Mouse (Mus musculus): ENCODE measurements around the gene Pcca. TPM values are rescaled to one million over a fixed set of nuclear protein-coding genes. Genes with fewer than 3 reads are reported as not detected.

Pcca gene
- polyA plus RNA-seq (2012; fragmentation: generic; extraction: Trizol), result 18.8 TPM

- H3K4me3 ChIP-seq, result peak within 1 kb of the TSS; percentile 31
- H3K4me2 ChIP-seq (ENCODE audit: low read depth), result peak within 1 kb of the TSS; percentile 94
- TF ChIP-seq MAX (IDR thresholded peaks at IDR 0.05; ENCODE audit: low read depth), result no peak
- TF ChIP-seq REST (IDR thresholded peaks at IDR 0.05; ENCODE audit: insufficient read depth, insufficient read length), result no peak
- TF ChIP-seq POLR2A (IDR thresholded peaks at IDR 0.05; ENCODE audit: insufficient read length, low read depth), result peak; percentile 97
- peak; percentile 74 for TF ChIP-seq SRF (IDR thresholded peaks at IDR 0.05; ENCODE audit: control insufficient read depth, insufficient read length, low read depth)
- TF ChIP-seq TCF3 (IDR thresholded peaks at IDR 0.05; ENCODE audit: insufficient read length, low read depth), result no peak
- TF ChIP-seq E2F4 (IDR thresholded peaks at IDR 0.05; ENCODE audit: insufficient read depth), result no peak
- peak in 1 of 3 experiments; percentile 26 for TF ChIP-seq MYOD1 (IDR thresholded peaks at IDR 0.05; ENCODE audit: control insufficient read depth in 1 of 3, insufficient read length in 2 of 3, low read depth in 2 of 3)
- TF ChIP-seq MYOG (IDR thresholded peaks at IDR 0.05; ENCODE audit: control insufficient read depth in 1 of 3, insufficient read depth in 1 of 3, insufficient read length in 2 of 3, low read depth in 2 of 3), result peak in 1 of 3 experiments; percentile 45
- no peak for TF ChIP-seq USF1 (IDR thresholded peaks at IDR 0.05; ENCODE audit: low read depth)
- TF ChIP-seq TCF12 (IDR thresholded peaks at IDR 0.05; ENCODE audit: insufficient read depth, poor library complexity, severe bottlenecking), result no peak
- no peak for TF ChIP-seq CEBPB (IDR thresholded peaks at IDR 0.05; ENCODE audit: insufficient read depth, poor library complexity, severe bottlenecking)
- TF ChIP-seq POLR2AphosphoS2 (IDR thresholded peaks at IDR 0.05; ENCODE audit: insufficient read length, low read depth), result peak; percentile 86
- no peaks in the 10 kb centered on the region for H3K36me3 ChIP-seq (ENCODE audit: control insufficient read depth, insufficient read depth)
- H3ac ChIP-seq (ENCODE audit: control insufficient read depth, insufficient read length), result peak within 1 kb of the TSS; percentile 37
- peaks cover 26% of the 10 kb centered on the region for H3K79me2 ChIP-seq (ENCODE audit: control insufficient read depth, insufficient read depth)
- no peaks in the 10 kb centered on the region for H3K27me3 ChIP-seq (ENCODE audit: control insufficient read depth, insufficient read depth, insufficient read length)
Measured at GRCm38 (mm10) chr14:122534017-122534924, at the start of gene Pcca. Gene Pcca, plus strand, starts transcription at chr14:122534324.

DNA sequence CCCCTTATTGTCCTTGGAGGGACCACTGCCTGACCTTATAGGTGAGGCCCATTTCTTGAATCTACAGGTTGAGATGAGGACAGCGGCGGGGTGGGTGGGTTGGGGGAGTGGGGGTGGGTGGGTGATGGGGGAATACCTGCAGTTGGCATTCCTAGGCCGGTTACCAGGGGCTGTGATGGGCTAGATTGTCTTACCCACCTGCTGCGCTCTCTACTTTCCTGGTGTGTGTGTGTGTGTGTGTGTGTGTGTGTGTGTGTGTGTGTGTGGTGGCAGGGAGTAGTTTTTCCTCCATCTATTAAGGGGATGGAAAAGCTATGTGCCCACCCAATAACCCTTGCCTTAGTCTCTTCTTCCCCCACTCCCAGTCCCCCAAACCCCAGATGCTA lies 49.7 kb upstream of the Pcca start:
- TF ChIP-seq CEBPB (IDR thresholded peaks at IDR 0.05; ENCODE audit: insufficient read depth, poor library complexity, severe bottlenecking) (no peak), POLR2AphosphoS2 (IDR thresholded peaks at IDR 0.05; ENCODE audit: insufficient read length, low read depth) (no peak), SRF (IDR thresholded peaks at IDR 0.05; ENCODE audit: control insufficient read depth, insufficient read length, low read depth) (no peak), E2F4 (IDR thresholded peaks at IDR 0.05; ENCODE audit: insufficient read depth) (no peak), USF1 (IDR thresholded peaks at IDR 0.05; ENCODE audit: low read depth) (no peak), TCF3 (IDR thresholded peaks at IDR 0.05; ENCODE audit: insufficient read length, low read depth) (no peak), MYOD1 (IDR thresholded peaks at IDR 0.05; ENCODE audit: control insufficient read depth in 1 of 3, insufficient read length in 2 of 3, low read depth in 2 of 3) (no peak), REST (IDR thresholded peaks at IDR 0.05; ENCODE audit: insufficient read depth, insufficient read length) (no peak), MAX (IDR thresholded peaks at IDR 0.05; ENCODE audit: low read depth) (no peak), POLR2A (IDR thresholded peaks at IDR 0.05; ENCODE audit: insufficient read length, low read depth) (no peak)
- H3K36me3 ChIP-seq (ENCODE audit: control insufficient read depth, insufficient read depth), result no peaks in the 10 kb centered on the region
- H3K4me2 ChIP-seq (ENCODE audit: low read depth), result no peak overlapping the region
- no peak overlapping the region for H3ac ChIP-seq (ENCODE audit: control insufficient read depth, insufficient read length)
- no peak overlapping the region for H3K4me3 ChIP-seq
- H3K27me3 ChIP-seq (ENCODE audit: control insufficient read depth, insufficient read depth, insufficient read length), result peaks cover 28% of the 10 kb centered on the region
- H3K79me2 ChIP-seq (ENCODE audit: control insufficient read depth, insufficient read depth), result no peaks in the 10 kb centered on the region

- Histone ChIP-seq H3K4me3 (no peak overlapping the region), H3K27me3 (ENCODE audit: control insufficient read depth, insufficient read depth, insufficient read length) (peaks cover 28% of the 10 kb centered on the region)
- TF ChIP-seq SRF (IDR thresholded peaks at IDR 0.05; ENCODE audit: control insufficient read depth, insufficient read length, low read depth) (no peak), MAX (IDR thresholded peaks at IDR 0.05; ENCODE audit: low read depth) (no peak), E2F4 (IDR thresholded peaks at IDR 0.05; ENCODE audit: insufficient read depth) (no peak), POLR2AphosphoS2 (IDR thresholded peaks at IDR 0.05; ENCODE audit: insufficient read length, low read depth) (no peak), TCF3 (IDR thresholded peaks at IDR 0.05; ENCODE audit: insufficient read length, low read depth) (no peak), USF1 (IDR thresholded peaks at IDR 0.05; ENCODE audit: low read depth) (no peak), MYOG (IDR thresholded peaks at IDR 0.05; ENCODE audit: control insufficient read depth in 1 of 3, insufficient read depth in 1 of 3, insufficient read length in 2 of 3, low read depth in 2 of 3) (no peak), REST (IDR thresholded peaks at IDR 0.05; ENCODE audit: insufficient read depth, insufficient read length) (no peak), POLR2A (IDR thresholded peaks at IDR 0.05; ENCODE audit: insufficient read length, low read depth) (no peak), TCF12 (IDR thresholded peaks at IDR 0.05; ENCODE audit: insufficient read depth, poor library complexity, severe bottlenecking) (no peak), CEBPB (IDR thresholded peaks at IDR 0.05; ENCODE audit: insufficient read depth, poor library complexity, severe bottlenecking) (no peak)
Measured at GRCm38 (mm10) chr14:122484844-122485551, 49.1 kb upstream of the Pcca start.

GRCm38 (mm10) chr14:122485635-122486181 lies 48.4 kb upstream of the Pcca start:
- H3K4me2 ChIP-seq (ENCODE audit: low read depth), result no peak overlapping the region
- no peak overlapping the region for H3K4me3 ChIP-seq
- H3K36me3 ChIP-seq (ENCODE audit: control insufficient read depth, insufficient read depth), result no peaks in the 10 kb centered on the region
- no peak overlapping the region for H3ac ChIP-seq (ENCODE audit: control insufficient read depth, insufficient read length)
- H3K79me2 ChIP-seq (ENCODE audit: control insufficient read depth, insufficient read depth), result no peaks in the 10 kb centered on the region
- peaks cover 30% of the 10 kb centered on the region for H3K27me3 ChIP-seq (ENCODE audit: control insufficient read depth, insufficient read depth, insufficient read length)
- TF ChIP-seq POLR2A (IDR thresholded peaks at IDR 0.05; ENCODE audit: insufficient read length, low read depth), result no peak
- no peak for TF ChIP-seq MYOD1 (IDR thresholded peaks at IDR 0.05; ENCODE audit: control insufficient read depth in 1 of 3, insufficient read length in 2 of 3, low read depth in 2 of 3)
- no peak for TF ChIP-seq CEBPB (IDR thresholded peaks at IDR 0.05; ENCODE audit: insufficient read depth, poor library complexity, severe bottlenecking)
- no peak for TF ChIP-seq MAX (IDR thresholded peaks at IDR 0.05; ENCODE audit: low read depth)
- TF ChIP-seq E2F4 (IDR thresholded peaks at IDR 0.05; ENCODE audit: insufficient read depth), result no peak
- TF ChIP-seq TCF3 (IDR thresholded peaks at IDR 0.05; ENCODE audit: insufficient read length, low read depth), result no peak
- no peak for TF ChIP-seq MYOG (IDR thresholded peaks at IDR 0.05; ENCODE audit: control insufficient read depth in 1 of 3, insufficient read depth in 1 of 3, insufficient read length in 2 of 3, low read depth in 2 of 3)
- no peak for TF ChIP-seq POLR2AphosphoS2 (IDR thresholded peaks at IDR 0.05; ENCODE audit: insufficient read length, low read depth)
- TF ChIP-seq USF1 (IDR thresholded peaks at IDR 0.05; ENCODE audit: low read depth), result no peak
- no peak for TF ChIP-seq SRF (IDR thresholded peaks at IDR 0.05; ENCODE audit: control insufficient read depth, insufficient read length, low read depth)
- no peak for TF ChIP-seq REST (IDR thresholded peaks at IDR 0.05; ENCODE audit: insufficient read depth, insufficient read length)

More at GRCm38 (mm10) chr14:122484844-122485551, 49.1 kb upstream of the Pcca start:
- no peak overlapping the region for H3ac ChIP-seq (ENCODE audit: control insufficient read depth, insufficient read length)
- H3K4me2 ChIP-seq (ENCODE audit: low read depth), result no peak overlapping the region
- no peaks in the 10 kb centered on the region for H3K36me3 ChIP-seq (ENCODE audit: control insufficient read depth, insufficient read depth)
- H3K79me2 ChIP-seq (ENCODE audit: control insufficient read depth, insufficient read depth), result no peaks in the 10 kb centered on the region

All from myocyte (in vitro differentiated cells).